Mouse (Mus musculus): ENCODE data around the gene Jund. TPM values are rescaled to one million over a fixed set of nuclear protein-coding genes. Genes with fewer than 3 reads are reported as not detected.

The Jund gene
- polyA plus RNA-seq (2015; fragmentation: Illumina TruSeq; extraction: RNeasy Lipid Tissue Mini Kit (QIAGEN cat#74804); ENCODE audit: insufficient read depth, low replicate concordance), result 22.5 TPM

DNA sequence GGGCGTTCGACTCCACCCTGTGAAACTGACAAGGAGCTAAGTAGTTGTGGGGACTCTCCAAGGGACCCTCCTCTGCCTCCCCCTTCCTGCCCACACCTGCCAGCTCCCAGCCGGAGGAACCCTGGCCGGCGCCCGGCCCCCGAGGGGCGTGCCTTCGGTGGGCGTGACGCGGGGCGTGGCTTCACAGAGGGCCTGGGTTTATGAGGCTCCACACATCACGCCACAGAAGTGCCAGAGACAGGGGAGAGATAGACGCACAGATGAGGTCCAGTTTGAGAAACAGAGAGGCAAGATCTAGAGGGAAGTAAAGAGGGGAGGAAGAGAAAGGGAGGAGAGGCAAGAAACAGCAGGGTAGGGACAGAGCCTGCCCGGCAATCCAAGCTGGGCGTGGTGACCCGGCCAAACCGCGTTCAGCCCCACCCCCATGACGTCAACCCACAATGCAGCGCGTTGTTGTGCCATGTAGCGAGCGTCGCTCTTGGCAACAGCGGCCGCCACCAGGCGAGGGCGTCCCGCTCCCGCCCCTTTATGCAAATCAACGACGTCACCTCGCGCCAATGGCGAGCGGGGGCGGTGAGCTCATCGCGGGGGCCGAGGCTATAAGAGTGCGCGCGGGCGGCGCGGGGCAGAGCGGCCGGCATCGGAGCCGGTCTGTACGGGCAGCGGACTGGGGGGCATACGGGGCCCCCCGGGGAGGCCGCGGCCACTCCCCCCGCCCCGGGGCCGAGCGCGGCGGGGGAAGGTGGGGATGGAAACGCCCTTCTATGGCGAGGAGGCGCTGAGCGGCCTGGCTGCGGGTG lies at the start of gene Jund:
TSS of gene Jund (plus strand) at position 640 of the 800 bp plus-strand sequence.

DNA sequence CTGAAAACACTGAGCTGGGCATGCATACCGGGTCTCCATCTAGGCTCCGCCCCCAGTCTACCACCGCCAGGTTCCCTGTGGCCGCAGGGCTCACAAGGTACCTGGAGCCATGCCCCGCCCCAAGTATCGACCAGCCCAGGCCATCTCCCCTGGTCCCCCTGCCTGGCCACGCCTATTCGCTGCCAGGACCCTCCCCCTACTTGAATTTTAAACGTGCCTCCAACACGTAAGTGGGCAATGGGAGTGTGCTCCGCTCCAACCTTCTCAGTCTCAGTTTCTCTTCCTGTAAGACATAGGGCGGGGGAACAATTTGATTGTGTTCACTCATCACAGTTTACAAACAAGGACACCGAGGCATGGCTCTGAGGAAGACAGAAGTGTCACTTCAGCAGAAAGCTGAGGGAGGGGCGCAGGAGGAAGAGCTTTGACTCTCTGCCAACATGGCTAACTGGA lies 38.5 kb upstream of the Jund start, which contains the start of gene Pgpep1:
TSS of gene Pgpep1 (minus strand) at position 116 of the 453 bp plus-strand sequence.

DNA sequence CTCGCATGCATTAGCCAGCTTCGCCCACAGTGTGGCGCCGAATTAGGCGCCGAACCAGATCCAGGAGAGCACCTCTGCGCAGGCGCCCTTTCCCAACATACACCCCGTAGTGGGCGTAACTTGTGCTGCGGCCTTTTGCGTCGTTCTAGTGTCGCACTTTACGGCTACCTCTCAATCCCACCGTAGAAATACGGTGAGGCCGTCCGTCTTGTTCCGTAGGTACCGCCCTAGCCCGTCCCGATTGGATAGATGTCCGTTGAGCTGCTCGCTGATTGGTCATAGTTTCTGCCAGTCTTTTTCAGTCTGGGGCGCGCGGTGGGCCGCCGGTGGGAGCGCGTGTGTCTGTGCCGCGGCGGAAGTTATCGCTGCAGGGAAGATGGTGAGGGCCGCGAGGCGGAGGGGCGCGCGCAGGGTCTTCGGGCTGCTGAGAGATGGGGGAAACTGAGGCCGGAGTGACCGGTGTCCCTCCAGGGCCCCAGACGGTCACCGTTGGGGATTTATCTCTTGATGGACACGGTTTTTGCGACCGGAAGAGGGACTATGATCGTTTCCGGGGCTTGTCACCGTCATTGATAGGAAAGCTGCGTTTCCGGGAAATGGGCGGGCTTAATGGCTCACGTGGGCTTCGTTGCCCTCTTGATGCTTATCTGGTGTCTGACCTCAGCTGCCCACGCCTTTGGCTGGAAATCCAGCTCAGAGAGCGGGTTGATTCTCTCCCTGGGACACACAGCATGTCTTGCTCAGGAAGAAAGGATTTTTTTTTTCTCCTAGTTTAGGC lies 25.5 kb upstream of the Jund start, which contains the start of gene Lsm4:
TSS of gene Lsm4 (plus strand) at position 170 of the 778 bp plus-strand sequence.

DNA sequence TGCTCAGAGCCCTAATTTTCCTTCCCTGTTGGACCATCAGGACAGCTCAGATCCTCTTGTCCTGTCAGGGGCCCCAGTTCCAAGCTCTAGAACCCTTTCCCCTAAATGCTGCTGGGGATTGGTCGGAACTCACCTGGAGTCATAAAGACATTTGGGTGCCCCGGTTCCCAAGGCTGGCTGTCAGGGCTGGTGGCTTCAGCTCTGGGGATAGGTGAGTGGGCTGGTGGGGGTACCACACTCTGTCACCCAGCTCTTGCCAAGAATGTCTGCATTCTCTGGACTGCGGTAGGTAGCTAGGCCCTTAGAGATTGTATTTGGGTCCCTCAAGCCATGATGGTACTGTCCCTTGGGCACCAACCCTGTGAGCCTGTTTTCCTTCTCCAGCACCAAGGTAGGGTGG lies 4.5 kb downstream of the Jund start, which contains the start of gene Iqcn:
TSS of gene Iqcn (plus strand) at position 171 of the 400 bp plus-strand sequence.

DNA sequence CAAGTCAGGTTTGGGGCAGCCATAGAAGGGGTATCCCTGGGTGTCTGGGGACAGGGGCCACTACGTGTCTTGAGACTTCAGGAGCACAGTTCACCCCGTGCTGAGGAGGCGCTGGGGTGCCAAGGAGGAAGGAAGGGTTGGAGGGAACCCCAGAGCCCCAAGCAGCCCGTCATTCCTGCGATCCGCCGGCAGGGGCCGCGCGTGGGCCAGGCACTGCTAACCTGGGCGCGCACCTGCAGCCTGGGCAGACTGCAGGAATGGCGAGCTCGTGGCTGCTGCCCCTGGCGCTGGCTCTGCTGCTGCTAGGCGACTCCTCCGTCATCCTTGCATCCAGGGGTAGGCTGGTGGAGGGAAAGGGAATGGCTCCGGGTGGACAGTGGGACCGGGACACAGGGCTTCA lies 19.5 kb downstream of the Jund start, which contains the start of gene Gm3336:
TSS of gene Gm3336 (plus strand) at position 247 of the 400 bp plus-strand sequence.

DNA sequence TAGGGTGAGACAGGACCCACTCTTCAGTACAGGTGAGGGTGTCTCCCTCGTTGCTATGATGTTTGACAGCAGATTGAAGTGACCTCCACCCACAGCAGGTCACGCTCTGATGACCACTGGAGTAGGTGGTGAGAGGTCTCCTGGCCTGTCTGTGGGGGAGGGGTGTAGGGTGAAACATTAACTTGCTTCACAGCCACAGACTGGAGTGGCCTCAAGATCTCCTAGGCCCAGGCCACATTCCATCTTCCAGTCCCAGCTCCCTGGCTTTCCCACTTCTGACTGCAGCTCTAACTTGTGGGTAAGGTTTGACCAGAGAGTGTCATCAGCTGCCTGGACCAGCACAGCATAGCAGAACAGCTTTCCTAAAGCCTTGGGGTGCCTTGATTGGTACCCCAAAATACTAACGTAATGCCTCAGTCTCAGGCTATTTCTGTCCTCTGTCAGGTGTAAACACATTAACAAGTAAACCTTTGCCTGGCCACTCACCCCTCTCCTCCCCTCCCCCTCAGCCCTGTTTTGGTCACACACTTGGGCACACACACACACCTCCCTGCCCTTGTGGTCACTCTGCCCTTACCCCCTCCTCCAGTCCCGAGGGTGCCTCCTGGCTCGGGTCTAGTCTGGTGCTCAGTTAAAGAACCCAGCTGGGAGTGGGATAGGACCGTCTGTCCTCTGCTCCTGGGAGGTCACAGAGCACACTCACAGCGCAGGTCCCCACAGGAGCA lies 24.9 kb downstream of the Jund start, which contains the start of gene Pde4c:
TSS of gene Pde4c (plus strand) at position 235 of the 725 bp plus-strand sequence.

Other genes starting within 250 kb of the Jund start
- 5.5 TPM for gene Klhl26, start 222.0 kb upstream of the Jund start, polyA plus RNA-seq (2015; fragmentation: Illumina TruSeq; extraction: RNeasy Lipid Tissue Mini Kit (QIAGEN cat#74804); ENCODE audit: insufficient read depth, low replicate concordance)
- gene Tmem59l, start 211.6 kb upstream of the Jund start, polyA plus RNA-seq (2015; fragmentation: Illumina TruSeq; extraction: RNeasy Lipid Tissue Mini Kit (QIAGEN cat#74804); ENCODE audit: insufficient read depth, low replicate concordance), result not detected
- not detected for gene Crlf1, start 205.8 kb upstream of the Jund start, polyA plus RNA-seq (2015; fragmentation: Illumina TruSeq; extraction: RNeasy Lipid Tissue Mini Kit (QIAGEN cat#74804); ENCODE audit: insufficient read depth, low replicate concordance)
- 10.3 TPM for gene Rex1bd, start 192.2 kb upstream of the Jund start, polyA plus RNA-seq (2015; fragmentation: Illumina TruSeq; extraction: RNeasy Lipid Tissue Mini Kit (QIAGEN cat#74804); ENCODE audit: insufficient read depth, low replicate concordance)
- gene Uba52, start 188.1 kb upstream of the Jund start, polyA plus RNA-seq (2015; fragmentation: Illumina TruSeq; extraction: RNeasy Lipid Tissue Mini Kit (QIAGEN cat#74804); ENCODE audit: insufficient read depth, low replicate concordance), result 680 TPM
- gene Fkbp8, start 171.2 kb upstream of the Jund start, polyA plus RNA-seq (2015; fragmentation: Illumina TruSeq; extraction: RNeasy Lipid Tissue Mini Kit (QIAGEN cat#74804); ENCODE audit: insufficient read depth, low replicate concordance), result 99.1 TPM
- gene Kxd1, start 171.0 kb upstream of the Jund start, polyA plus RNA-seq (2015; fragmentation: Illumina TruSeq; extraction: RNeasy Lipid Tissue Mini Kit (QIAGEN cat#74804); ENCODE audit: insufficient read depth, low replicate concordance), result 50.0 TPM
- gene Ell, start 159.5 kb upstream of the Jund start, polyA plus RNA-seq (2015; fragmentation: Illumina TruSeq; extraction: RNeasy Lipid Tissue Mini Kit (QIAGEN cat#74804); ENCODE audit: insufficient read depth, low replicate concordance), result 10.1 TPM
- gene Isyna1, start 104.6 kb upstream of the Jund start, polyA plus RNA-seq (2015; fragmentation: Illumina TruSeq; extraction: RNeasy Lipid Tissue Mini Kit (QIAGEN cat#74804); ENCODE audit: insufficient read depth, low replicate concordance), result 9.0 TPM
- 8.2 TPM for gene Ssbp4, start 90.1 kb upstream of the Jund start, polyA plus RNA-seq (2015; fragmentation: Illumina TruSeq; extraction: RNeasy Lipid Tissue Mini Kit (QIAGEN cat#74804); ENCODE audit: insufficient read depth, low replicate concordance)
- gene Lrrc25, start 82.8 kb upstream of the Jund start, polyA plus RNA-seq (2015; fragmentation: Illumina TruSeq; extraction: RNeasy Lipid Tissue Mini Kit (QIAGEN cat#74804); ENCODE audit: insufficient read depth, low replicate concordance), result 13.8 TPM
- not detected for gene Gdf15, start 66.5 kb upstream of the Jund start, polyA plus RNA-seq (2015; fragmentation: Illumina TruSeq; extraction: RNeasy Lipid Tissue Mini Kit (QIAGEN cat#74804); ENCODE audit: insufficient read depth, low replicate concordance)
- 5.5 TPM for gene Pgpep1, start 38.6 kb upstream of the Jund start, polyA plus RNA-seq (2015; fragmentation: Illumina TruSeq; extraction: RNeasy Lipid Tissue Mini Kit (QIAGEN cat#74804); ENCODE audit: insufficient read depth, low replicate concordance)
- gene Lsm4, start 25.7 kb upstream of the Jund start, polyA plus RNA-seq (2015; fragmentation: Illumina TruSeq; extraction: RNeasy Lipid Tissue Mini Kit (QIAGEN cat#74804); ENCODE audit: insufficient read depth, low replicate concordance), result 21.5 TPM
- gene Iqcn, start 4.5 kb downstream of the Jund start, polyA plus RNA-seq (2015; fragmentation: Illumina TruSeq; extraction: RNeasy Lipid Tissue Mini Kit (QIAGEN cat#74804); ENCODE audit: insufficient read depth, low replicate concordance), result not detected
- 1.5 TPM for gene Gm3336, start 19.6 kb downstream of the Jund start, polyA plus RNA-seq (2015; fragmentation: Illumina TruSeq; extraction: RNeasy Lipid Tissue Mini Kit (QIAGEN cat#74804); ENCODE audit: insufficient read depth, low replicate concordance)
- gene Pde4c, start 24.8 kb downstream of the Jund start, polyA plus RNA-seq (2015; fragmentation: Illumina TruSeq; extraction: RNeasy Lipid Tissue Mini Kit (QIAGEN cat#74804); ENCODE audit: insufficient read depth, low replicate concordance), result 0.72 TPM
- 4.4 TPM for gene Rab3a, start 55.7 kb downstream of the Jund start, polyA plus RNA-seq (2015; fragmentation: Illumina TruSeq; extraction: RNeasy Lipid Tissue Mini Kit (QIAGEN cat#74804); ENCODE audit: insufficient read depth, low replicate concordance)
- 14.0 TPM for gene Mpv17l2, start 62.0 kb downstream of the Jund start, polyA plus RNA-seq (2015; fragmentation: Illumina TruSeq; extraction: RNeasy Lipid Tissue Mini Kit (QIAGEN cat#74804); ENCODE audit: insufficient read depth, low replicate concordance)
- gene Pik3r2, start 77.8 kb downstream of the Jund start, polyA plus RNA-seq (2015; fragmentation: Illumina TruSeq; extraction: RNeasy Lipid Tissue Mini Kit (QIAGEN cat#74804); ENCODE audit: insufficient read depth, low replicate concordance), result 6.9 TPM
- gene Mast3, start 106.1 kb downstream of the Jund start, polyA plus RNA-seq (2015; fragmentation: Illumina TruSeq; extraction: RNeasy Lipid Tissue Mini Kit (QIAGEN cat#74804); ENCODE audit: insufficient read depth, low replicate concordance), result 32.4 TPM
- 1.8 TPM for gene Il12rb1, start 109.5 kb downstream of the Jund start, polyA plus RNA-seq (2015; fragmentation: Illumina TruSeq; extraction: RNeasy Lipid Tissue Mini Kit (QIAGEN cat#74804); ENCODE audit: insufficient read depth, low replicate concordance)
- 20.4 TPM for gene Arrdc2, start 140.8 kb downstream of the Jund start, polyA plus RNA-seq (2015; fragmentation: Illumina TruSeq; extraction: RNeasy Lipid Tissue Mini Kit (QIAGEN cat#74804); ENCODE audit: insufficient read depth, low replicate concordance)
- 0.17 TPM for gene Kcnn1, start 164.3 kb downstream of the Jund start, polyA plus RNA-seq (2015; fragmentation: Illumina TruSeq; extraction: RNeasy Lipid Tissue Mini Kit (QIAGEN cat#74804); ENCODE audit: insufficient read depth, low replicate concordance)
- gene Ccdc124, start 175.0 kb downstream of the Jund start, polyA plus RNA-seq (2015; fragmentation: Illumina TruSeq; extraction: RNeasy Lipid Tissue Mini Kit (QIAGEN cat#74804); ENCODE audit: insufficient read depth, low replicate concordance), result 3.4 TPM
- gene Slc5a5, start 193.8 kb downstream of the Jund start, polyA plus RNA-seq (2015; fragmentation: Illumina TruSeq; extraction: RNeasy Lipid Tissue Mini Kit (QIAGEN cat#74804); ENCODE audit: insufficient read depth, low replicate concordance), result 0.30 TPM
- gene Rpl18a, start 198.5 kb downstream of the Jund start, polyA plus RNA-seq (2015; fragmentation: Illumina TruSeq; extraction: RNeasy Lipid Tissue Mini Kit (QIAGEN cat#74804); ENCODE audit: insufficient read depth, low replicate concordance), result 1,731 TPM
- 7.1 TPM for gene Map1s, start 207.0 kb downstream of the Jund start, polyA plus RNA-seq (2015; fragmentation: Illumina TruSeq; extraction: RNeasy Lipid Tissue Mini Kit (QIAGEN cat#74804); ENCODE audit: insufficient read depth, low replicate concordance)

Measured in spleen, adult 10 weeks (tissue).